ENCODE assay signal across 26 mouse cellular contexts in the genomic region with DNA sequence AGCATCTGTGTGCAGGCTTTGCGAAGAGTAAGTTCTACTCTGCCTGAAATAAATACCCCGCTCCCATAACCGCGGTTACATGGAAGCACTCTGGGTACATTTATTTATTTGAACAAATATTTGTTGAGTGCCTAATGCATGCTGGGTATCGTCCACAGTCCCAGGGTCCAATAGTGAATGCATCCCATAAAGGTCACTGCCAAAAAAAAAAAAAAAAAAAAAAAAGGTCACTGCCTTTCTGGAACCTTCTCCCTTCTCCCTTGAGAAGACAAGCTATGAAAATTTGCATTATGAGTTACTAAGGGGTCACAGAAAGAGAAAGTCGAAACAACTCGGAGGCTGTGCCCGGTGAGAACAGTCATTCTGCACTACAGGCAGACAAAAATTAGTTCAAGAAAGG. TPM values are rescaled to one million over a fixed set of nuclear protein-coding genes. Genes with fewer than 3 reads are reported as not detected.
"Had no signal": no experiment of that assay in that cellular context is flagged by ENCODE, and none has a peak within 500 bp of the region (broad histone marks: within the 10 kb centered on the region; RNA-seq: fewer than 3 reads in every experiment).

No protein-coding gene starts in this region.

- H3K4me3 ChIP-seq: gastrocnemius, adult 2 months; heart, embryonic 10.5 days; heart, embryonic 12.5 days; hindbrain, embryonic 10.5 days; hindbrain, embryonic 12.5 days; intestine, embryonic 15.5 days; layer of hippocampus, adult 2 months; left cerebral cortex, adult 2 months; limb, embryonic 10.5 days; limb, embryonic 12.5 days; liver, embryonic 12.5 days had no signal

- DNase-seq: gastrocnemius, adult 2 months; gastrocnemius, postnatal 10 days; heart, adult 18-20 months; heart, postnatal 10 days; heart, postnatal 4 days; kidney, adult 18-20 months; kidney, adult 8-10 months; kidney, postnatal 10 days; kidney, postnatal 4 days had no signal

- H3K4me1 ChIP-seq: heart, embryonic 10.5 days; hindbrain, embryonic 12.5 days; intestine, embryonic 15.5 days; limb, embryonic 12.5 days; liver, embryonic 12.5 days had no signal

- H3K9ac ChIP-seq: heart, embryonic 12.5 days; hindbrain, embryonic 12.5 days; hindbrain, embryonic 14.5 days; intestine, embryonic 15.5 days; limb, embryonic 12.5 days; liver, embryonic 12.5 days; liver, embryonic 14.5 days had no signal

- H3K27me3 ChIP-seq: heart, embryonic 12.5 days; hindbrain, embryonic 12.5 days; intestine, embryonic 15.5 days; limb, embryonic 12.5 days had no signal

- H3K9me3 ChIP-seq: heart, embryonic 10.5 days; hindbrain, embryonic 10.5 days; hindbrain, embryonic 12.5 days; intestine, embryonic 15.5 days; limb, embryonic 10.5 days; liver, embryonic 12.5 days had no signal

- H3K27ac ChIP-seq: heart, embryonic 10.5 days; hindbrain, embryonic 12.5 days; hindbrain, embryonic 14.5 days; intestine, embryonic 15.5 days; layer of hippocampus, adult 2 months; left cerebral cortex, adult 2 months; limb, embryonic 12.5 days; liver, embryonic 12.5 days; liver, embryonic 14.5 days had no signal

- ATAC-seq: inflammation-experienced regulatory T-cells, adult 6 months; intestine, embryonic 15.5 days; intestine, postnatal 0 days; liver, embryonic 12.5 days had no signal

- H3K4me2 ChIP-seq: heart, embryonic 12.5 days; hindbrain, embryonic 12.5 days; hindbrain, embryonic 14.5 days; intestine, embryonic 15.5 days; limb, embryonic 12.5 days; liver, embryonic 12.5 days had no signal

- H3K36me3 ChIP-seq: heart, embryonic 10.5 days; heart, embryonic 12.5 days; hindbrain, embryonic 10.5 days; hindbrain, embryonic 12.5 days; intestine, embryonic 15.5 days; limb, embryonic 10.5 days; limb, embryonic 12.5 days; liver, embryonic 12.5 days had no signal

RNA-seq across cellular contexts. Expression of a gene that starts 17.1 kb away (rescaled TPM):
- polyA plus RNA-seq: inflammation-experienced regulatory T-cells, adult 6 months; intestine, postnatal 0 days; kidney, embryonic 14.5 days; liver, embryonic 14.5 days had no signal

RNA-seq across cellular contexts. Expression of a gene that starts 40.1 kb away (rescaled TPM):
- polyA plus RNA-seq: heart, embryonic 14.5 days; hindbrain, embryonic 10.5 days; hindbrain, embryonic 14.5 days; hindbrain, embryonic 16.5 days; inflammation-experienced regulatory T-cells, adult 6 months; liver, embryonic 12.5 days; liver, embryonic 14.5 days had no signal
